Mouse (Mus musculus): ENCODE data around the gene Olfr744.
"Not testable (repeated sequence)": the region's sequence is repeated elsewhere in the genome, so short reads cannot be mapped to it uniquely, and the experiment has no call there.

Olfr744 gene

GRCm38 (mm10) chr14:50614579-50614978, at the start of gene Olfr744:
Gene Olfr744, plus strand, starts transcription at chr14:50614879.
- DNase-seq (ENCODE audit: low spot score) = no peak

DNA sequence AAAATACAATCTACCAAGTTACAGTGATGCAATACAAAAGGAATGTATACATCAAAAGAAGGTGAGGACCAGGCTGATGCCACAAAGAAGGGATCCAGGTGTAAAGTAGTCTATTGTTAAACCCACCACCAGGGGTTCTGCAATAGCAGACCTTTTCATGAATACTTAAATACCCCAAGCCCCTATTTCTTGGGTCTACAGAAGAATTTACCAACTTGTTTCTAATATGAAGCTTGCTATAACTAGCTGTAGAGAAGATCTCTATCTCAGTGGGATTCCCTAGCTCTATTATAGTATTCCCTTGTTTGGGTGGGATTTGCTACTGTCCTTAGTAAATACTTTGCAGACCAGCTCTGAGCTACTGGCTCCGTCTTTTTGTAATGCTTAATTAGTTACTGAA, 41.6 kb upstream of the Olfr744 start:
- not testable (repeated sequence) for DNase-seq (ENCODE audit: low spot score)

GRCm38 (mm10) chr14:50639088-50639487, 24.4 kb downstream of the Olfr744 start, which contains the start of gene Olfr745:
Gene Olfr745, plus strand, starts transcription at chr14:50639388.
- no peak for DNase-seq (ENCODE audit: low spot score)

DNA sequence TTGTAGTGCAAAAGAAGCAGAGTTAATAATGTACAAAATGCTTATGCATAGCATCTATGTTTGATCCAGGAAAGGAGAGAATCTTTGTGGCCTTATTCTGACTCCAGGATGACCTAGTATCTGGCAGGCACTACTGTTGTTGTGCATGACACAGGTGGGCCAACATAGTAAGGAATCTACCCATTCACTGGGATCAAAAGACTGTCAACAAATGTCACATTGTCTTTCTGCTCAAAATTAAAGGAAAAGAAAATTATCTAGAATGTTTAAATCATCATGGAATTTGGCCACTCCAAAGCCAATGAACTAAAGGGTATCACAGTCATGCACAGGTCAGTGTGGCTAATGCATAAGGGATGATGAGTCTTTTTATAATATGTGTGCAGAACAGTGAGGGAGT, 32.1 kb downstream of the Olfr744 start, which contains the start of gene Olfr746:
Olfr746 (plus strand) TSS at position 301 of the 400 bp plus-strand sequence.
- DNase-seq (ENCODE audit: low spot score) = no peak

All from spleen, adult 12 weeks (tissue).